Mouse (Mus musculus) right cerebral cortex, postnatal 36 days (tissue): ENCODE results near the gene Ndufa11.

ENCODE experiments used
- DNase-seq, 2 experiments: peaks; one replicate each; pipeline ENCODE4 v3.0.0; 2022; ENCODE audit warnings: low spot score in 2 of 2, mixed read lengths in 1 of 2

The Ndufa11 gene

GRCm38 (mm10) chr17:56758132-56758531 lies 40.6 kb downstream of the Ndufa11 start:
- DNase-seq, result no peak

DNA sequence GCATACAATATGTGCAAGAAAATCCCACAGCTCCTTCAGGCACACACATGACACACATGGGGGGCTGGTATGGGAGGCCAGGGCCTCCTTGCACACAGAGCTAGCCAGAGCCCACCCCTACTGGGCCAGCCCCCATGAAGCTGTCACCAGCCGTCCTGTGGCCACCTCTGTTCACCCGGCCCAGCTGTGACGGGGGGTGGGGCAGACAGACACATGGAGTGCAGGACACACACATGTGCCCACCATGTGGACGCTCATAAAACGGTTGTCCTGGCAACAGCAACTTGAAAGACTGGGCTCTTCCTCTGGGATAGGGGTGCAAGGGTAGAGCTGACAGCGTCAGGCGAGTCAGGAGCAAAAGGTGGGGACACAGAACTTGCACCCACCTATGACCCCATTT lies 41.7 kb downstream of the Ndufa11 start:
- DNase-seq, result no peak

DNA sequence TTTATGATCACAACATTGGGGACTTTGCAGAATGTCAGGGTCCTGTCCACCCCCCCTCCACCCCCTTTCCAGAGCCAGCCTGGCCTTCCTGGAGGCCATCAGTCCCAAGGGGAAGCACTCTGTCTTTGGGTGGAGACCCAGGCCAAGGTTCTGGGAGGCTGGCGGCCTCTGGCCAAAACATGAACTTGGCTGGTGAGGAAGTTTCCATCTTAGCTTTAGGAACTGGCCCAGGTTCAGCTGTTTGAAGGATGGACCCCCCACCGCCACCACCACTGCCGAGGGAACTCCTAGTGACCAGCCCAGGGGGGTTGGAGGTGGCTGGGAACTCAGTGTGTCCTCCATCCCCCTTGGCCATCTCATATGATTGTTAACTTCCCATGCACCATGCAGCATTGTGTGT lies 43.5 kb downstream of the Ndufa11 start:
- no peak for DNase-seq

DNA sequence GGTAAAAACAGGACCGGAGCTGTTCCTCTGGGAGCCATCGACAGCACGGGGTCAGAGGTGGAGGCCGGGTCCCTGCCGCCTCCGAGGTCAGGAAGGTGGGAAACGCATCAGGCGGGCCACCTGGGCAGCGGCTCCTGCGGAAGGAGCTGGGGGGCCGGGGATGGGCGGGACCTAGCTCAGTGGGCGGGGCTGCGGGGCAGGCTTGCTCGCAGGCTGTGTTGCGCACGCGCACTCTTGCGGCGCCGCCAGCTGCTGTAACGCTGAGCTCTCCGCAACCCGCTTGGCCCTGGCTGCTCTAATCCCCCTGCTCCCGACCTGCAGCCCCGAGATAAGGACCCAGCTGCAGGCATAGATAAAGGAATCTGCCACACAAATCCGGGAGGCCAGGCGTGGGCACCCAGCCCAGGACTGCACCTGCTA lies 44.4 kb downstream of the Ndufa11 start:
- peak; percentile 73 to 77 for DNase-seq

DNA sequence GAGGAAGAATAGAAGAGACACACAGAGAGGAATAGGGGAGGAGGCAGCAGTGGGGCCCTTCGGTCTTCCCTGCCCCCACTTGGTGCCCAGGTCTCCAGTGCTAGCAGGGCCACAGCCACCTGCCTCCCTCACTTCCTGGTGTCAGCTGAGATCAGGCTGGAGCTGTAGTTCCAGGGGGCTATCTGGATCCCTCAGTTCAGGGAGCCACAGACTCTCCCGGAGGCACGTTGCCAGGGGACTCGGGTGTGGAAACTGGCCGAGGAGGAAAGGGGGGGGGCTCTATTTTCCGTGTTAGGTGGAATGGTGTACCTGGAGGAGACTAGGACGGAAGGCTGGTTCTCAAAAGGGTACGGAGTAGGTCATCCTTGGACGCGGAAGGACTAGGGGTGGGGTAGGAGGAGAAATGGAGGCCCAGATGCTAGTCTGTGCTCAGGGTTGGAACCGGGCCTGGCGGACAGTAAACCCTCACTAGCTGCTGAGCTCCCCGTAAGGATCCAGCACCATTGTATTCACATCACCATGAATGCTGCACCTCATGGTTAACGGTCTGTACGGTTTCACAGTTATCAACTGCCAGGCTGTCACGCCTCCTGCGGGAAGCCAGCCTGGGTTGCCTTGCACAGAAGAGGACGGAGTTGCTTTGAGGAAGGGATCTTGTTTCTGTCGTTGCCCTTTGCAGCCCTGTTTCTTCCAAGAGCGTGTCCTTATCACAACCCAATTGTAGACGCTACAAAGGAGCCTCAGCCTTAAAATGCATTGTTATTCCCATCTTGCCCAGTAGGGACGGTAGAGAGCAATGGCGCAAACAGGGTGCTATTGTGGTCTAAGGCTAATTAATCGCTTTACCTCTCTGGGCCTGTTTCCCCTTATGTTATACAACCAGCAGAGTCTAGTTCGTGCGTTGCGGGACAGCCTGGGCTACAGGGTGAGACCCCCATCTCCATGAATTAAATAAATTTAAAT lies 45.5 kb downstream of the Ndufa11 start:
- DNase-seq, result no peak

- no peak for DNase-seq
Measured at GRCm38 (mm10) chr17:56763741-56764250, 46.2 kb downstream of the Ndufa11 start.

- peak; percentile 87 to 88 for DNase-seq
Measured at GRCm38 (mm10) chr17:56764474-56765354, 47.1 kb downstream of the Ndufa11 start, which contains the start of gene Dus3l. TSS of gene Dus3l (plus strand) at chr17:56764757.

GRCm38 (mm10) chr17:56765431-56765830 lies 47.9 kb downstream of the Ndufa11 start:
- no peak for DNase-seq

GRCm38 (mm10) chr17:56766631-56767405 lies 49.3 kb downstream of the Ndufa11 start:
- DNase-seq, result no peak

GRCm38 (mm10) chr17:56767531-56768135 lies 50.1 kb downstream of the Ndufa11 start:
- DNase-seq, result no peak

- no peak for DNase-seq
Measured at GRCm38 (mm10) chr17:56768941-56769340, 51.4 kb downstream of the Ndufa11 start.

DNA sequence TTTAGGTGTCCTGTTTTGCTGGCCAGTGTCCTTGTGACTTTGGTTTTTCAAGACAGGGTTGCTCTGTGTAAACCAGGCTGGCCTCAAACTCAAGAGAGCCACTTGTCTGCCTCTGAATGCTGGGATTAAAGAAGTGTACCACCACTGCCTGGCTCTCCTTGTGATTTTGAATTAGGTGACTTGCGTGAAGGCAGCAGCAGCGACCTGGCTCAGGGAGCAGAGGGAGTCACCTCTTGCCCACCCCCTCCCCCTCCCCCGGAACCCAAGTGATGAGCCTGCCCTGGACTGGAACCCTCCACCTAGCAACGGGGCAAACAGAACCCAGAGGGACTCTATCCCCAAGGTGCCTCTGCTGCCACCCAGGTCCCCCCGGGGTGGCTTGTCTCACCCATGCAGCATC lies 52.4 kb downstream of the Ndufa11 start, which contains the start of gene Prr22:
Gene Prr22, plus strand, starts transcription at position 301 of the 400 bp plus-strand sequence.
- no peak for DNase-seq
